Mouse (Mus musculus): Measurements from ENCODE around the gene Zfp553.

DNA sequence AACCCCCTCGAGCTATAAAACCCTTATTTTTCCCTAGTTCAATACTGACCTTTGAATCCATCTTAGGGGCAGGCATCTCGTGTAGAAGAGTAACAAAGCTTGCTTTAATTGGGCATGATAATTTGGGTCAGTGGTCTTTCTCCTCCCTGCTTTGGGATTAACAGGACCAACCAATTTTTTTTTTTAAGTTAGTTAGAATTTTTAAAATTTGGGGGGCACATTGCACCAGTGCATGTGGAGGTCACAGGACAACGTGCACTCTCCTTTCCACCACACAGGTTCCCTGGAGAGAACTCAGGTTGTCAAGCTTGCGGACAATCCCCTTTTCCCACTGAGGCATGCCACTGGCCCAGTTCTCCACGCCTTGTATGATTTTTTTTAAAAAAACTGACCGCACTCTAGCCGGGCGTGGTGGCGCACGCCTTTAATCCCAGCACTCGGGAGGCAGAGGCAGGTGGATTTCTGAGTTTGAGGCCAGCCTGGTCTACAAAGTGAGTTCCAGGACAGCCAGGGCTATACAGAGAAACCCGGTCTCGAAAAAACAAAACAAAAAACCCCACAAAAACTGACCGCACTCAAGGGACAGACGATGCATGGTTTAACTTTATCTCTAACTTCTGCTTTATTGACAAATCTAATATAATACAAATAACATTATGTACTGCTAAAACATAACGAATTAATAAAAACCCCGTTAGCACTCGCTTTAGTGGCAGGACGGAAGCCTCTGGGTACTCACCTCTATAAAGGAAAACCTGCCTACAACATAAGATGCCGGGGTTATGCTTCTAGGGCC lies 837 bp upstream of the Zfp553 start:
- TF ChIP-seq EP300 (IDR thresholded peaks at IDR 0.05; ENCODE audit: insufficient read depth, low read depth, low read length) (no peak), CTCF (IDR thresholded peaks at IDR 0.05; ENCODE audit: low read depth, low read length) (no peak), POLR2A (IDR thresholded peaks at IDR 0.05; ENCODE audit: insufficient read depth, low read length) (no peak)

All from ES-Bruce4 (cell line).